Mouse (Mus musculus): Measurements from ENCODE around the gene Prpf18. TPM values are rescaled to one million over a fixed set of nuclear protein-coding genes. Genes with fewer than 3 reads are reported as not detected.

The Prpf18 gene
- 51.0 TPM for total RNA-seq (2023)

DNA sequence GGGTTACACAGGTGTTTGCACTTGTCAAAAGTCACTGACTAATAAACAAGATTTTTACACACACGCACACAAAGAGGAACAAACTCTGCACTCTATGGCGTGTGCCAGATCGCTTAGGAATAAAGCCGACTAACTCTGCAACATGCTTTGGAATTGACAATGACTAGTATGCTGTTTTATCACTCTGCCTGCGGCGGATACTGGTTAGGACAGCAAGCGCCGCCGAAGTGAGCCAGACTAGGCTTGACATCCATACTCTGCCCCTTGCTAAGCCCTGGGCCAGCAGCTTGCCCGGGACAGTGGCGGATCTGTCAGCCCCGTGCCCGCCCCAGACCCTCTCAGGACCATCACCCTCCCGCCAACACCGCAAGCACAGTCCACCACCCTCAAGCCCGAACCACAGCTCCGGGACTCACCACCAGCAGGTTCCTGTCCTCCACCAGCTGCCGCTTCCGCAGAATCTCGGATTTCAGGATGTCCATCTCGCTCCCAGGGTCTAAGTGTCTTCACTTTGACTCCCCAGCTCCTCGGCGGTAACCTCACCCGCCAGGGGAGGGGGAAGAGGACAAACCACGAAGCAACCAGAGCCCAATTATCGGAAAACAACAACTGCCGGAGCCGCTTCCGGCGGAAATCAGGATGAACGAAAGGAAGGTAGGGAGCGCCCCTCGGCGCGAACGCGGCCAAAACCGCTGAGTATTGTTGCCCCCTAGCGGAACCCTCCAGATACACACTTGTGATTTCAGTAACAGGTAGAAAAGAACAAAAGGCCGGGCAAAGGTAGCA, at the start of gene Prpf18:
TSS of gene Prpf18 (minus strand) at position 614 of the 786 bp plus-strand sequence.

Other genes with a start within 250 kb of the Prpf18 start
- gene Bend7, start 65.7 kb upstream of the Prpf18 start, total RNA-seq (2023): 0.59 TPM
- gene Sephs1, start 229.5 kb upstream of the Prpf18 start, total RNA-seq (2023): 27.6 TPM

Measured in CD4-positive naive resting alpha-beta T cell, adult 57 days (primary cell).